Mouse (Mus musculus): ENCODE measurements around the gene Pomgnt2.

GRCm38 (mm10) chr9:121947784-121948183 lies 49.1 kb downstream of the Pomgnt2 start:
- TF ChIP-seq CTCF (conservative IDR thresholded peaks at IDR 0.05; ENCODE audit: insufficient read depth, insufficient read length, low read depth, low read length) = peak; percentile 66
- no peak for TF ChIP-seq POLR2A (IDR thresholded peaks at IDR 0.05; ENCODE audit: low read depth, low read length)

All from kidney, adult 2 months (tissue).